Mouse (Mus musculus) cerebellum, adult 9-11 months (tissue): ENCODE data around the gene Phtf1.

ENCODE experiments used
- DNase-seq: peaks from one replicate; pipeline ENCODE4 v3.0.0; 2022

Gene Phtf1

GRCm38 (mm10) chr3:103967861-103968691 lies at the start of gene Phtf1:
TSS of gene Phtf1 (plus strand) at chr3:103968110.
- peak; percentile 86 for DNase-seq

- DNase-seq: no peak
These were observed 47.8 kb upstream of the Phtf1 start for GRCm38 (mm10) chr3:103920094-103920493.

GRCm38 (mm10) chr3:103925302-103925701 lies 42.6 kb upstream of the Phtf1 start:
- no peak for DNase-seq

GRCm38 (mm10) chr3:103927511-103927910 lies 40.4 kb upstream of the Phtf1 start:
- DNase-seq: peak; percentile 39

GRCm38 (mm10) chr3:103944794-103945562 lies 22.9 kb upstream of the Phtf1 start:
- DNase-seq: no peak

- no peak for DNase-seq
These were observed 19.2 kb upstream of the Phtf1 start for GRCm38 (mm10) chr3:103948666-103949065.

- no peak for DNase-seq
These were observed 7.3 kb upstream of the Phtf1 start for GRCm38 (mm10) chr3:103960622-103961021.

- no peak for DNase-seq
These were observed 679 bp upstream of the Phtf1 start for GRCm38 (mm10) chr3:103967231-103967630.

- DNase-seq: no peak
These were observed 791 bp downstream of the Phtf1 start for GRCm38 (mm10) chr3:103968701-103969100.

GRCm38 (mm10) chr3:103971157-103971556 lies 3.2 kb downstream of the Phtf1 start:
- no peak for DNase-seq

- DNase-seq: no peak
These were observed 16.6 kb downstream of the Phtf1 start for GRCm38 (mm10) chr3:103984556-103984955.

GRCm38 (mm10) chr3:103985194-103985593 lies 17.3 kb downstream of the Phtf1 start:
- DNase-seq: no peak

GRCm38 (mm10) chr3:103987831-103988432 lies 20.0 kb downstream of the Phtf1 start:
- no peak for DNase-seq

- no peak for DNase-seq
These were observed 21.4 kb downstream of the Phtf1 start for GRCm38 (mm10) chr3:103989352-103989751.

- DNase-seq: no peak
These were observed 23.4 kb downstream of the Phtf1 start for GRCm38 (mm10) chr3:103991271-103991670.

- no peak for DNase-seq
These were observed 30.8 kb downstream of the Phtf1 start for GRCm38 (mm10) chr3:103998724-103999123.

- DNase-seq: peak; percentile 26
These were observed 39.1 kb downstream of the Phtf1 start for GRCm38 (mm10) chr3:104006896-104007466.

- peak; percentile 45 for DNase-seq
These were observed 39.6 kb downstream of the Phtf1 start for GRCm38 (mm10) chr3:104007479-104007878.

GRCm38 (mm10) chr3:104009924-104010662 lies 42.2 kb downstream of the Phtf1 start:
- no peak for DNase-seq

- no peak for DNase-seq
These were observed 44.1 kb downstream of the Phtf1 start for GRCm38 (mm10) chr3:104011972-104012371.

GRCm38 (mm10) chr3:104017931-104018330 lies 50.0 kb downstream of the Phtf1 start:
- no peak for DNase-seq

- no peak for DNase-seq
These were observed 51.5 kb downstream of the Phtf1 start for GRCm38 (mm10) chr3:104019453-104019852.
